ENCODE assay signal across 8 mouse cellular contexts in the genomic region with DNA sequence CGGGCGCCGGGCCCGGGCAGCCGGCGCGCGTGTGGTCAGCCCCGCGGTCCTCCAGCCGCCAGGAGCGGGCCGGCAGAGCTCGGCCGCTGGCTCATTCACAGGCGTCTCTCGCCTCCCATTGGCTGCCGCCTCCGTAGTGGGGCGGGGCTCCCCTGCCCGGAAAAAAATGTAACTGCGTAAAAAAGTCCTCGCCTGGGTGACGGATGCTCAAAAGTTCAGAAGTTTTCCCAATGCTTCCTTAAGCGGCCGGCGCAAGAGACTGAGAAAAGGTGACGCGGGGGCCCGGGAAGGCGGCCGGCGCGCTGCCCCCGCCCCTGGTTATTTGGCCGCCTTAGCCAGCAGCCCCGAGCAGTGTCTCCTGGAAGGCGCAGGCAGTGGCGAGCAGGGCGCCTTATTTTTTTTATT. TPM values are rescaled to one million over a fixed set of nuclear protein-coding genes. Genes with fewer than 3 reads are reported as not detected.
DNase-seq lines count a peak whose midpoint lies in the region; ATAC-seq and TF ChIP-seq lines count a peak whose summit lies in the region.

A gene (plus strand): TSS at position 206 of the 405 bp plus-strand sequence.

- ATAC-seq in heart, embryonic 13.5 days (ENCODE audit: extremely low read depth, insufficient number of reproducible peaks, low FRiP score, low TSS enrichment): peak; percentile 71
- peak; percentile 87 for ATAC-seq in kidney, postnatal 0 days (replicated peaks; ENCODE audit: low FRiP score, low read depth)

- H3K4me3 ChIP-seq in heart, embryonic 13.5 days: peak within 1 kb of the TSS; percentile 72
- H3K4me3 ChIP-seq in kidney, postnatal 0 days (replicated peaks; ENCODE audit: low read depth, low read length): peak within 1 kb of the TSS; percentile 87
- H3K4me3 ChIP-seq in lung, adult 2 months (replicated peaks; ENCODE audit: extremely low read depth, low read depth, low read length): peak within 1 kb of the TSS; percentile 64

- peak; percentile 46 to 55 for DNase-seq in B cell, adult 2 months
- DNase-seq in adrenal gland, adult 2 months: peak; percentile 97
- DNase-seq in fat pad, adult 2 months (ENCODE audit: extremely low read depth, low read depth, low spot score): peak; percentile 89
- peak; percentile 98 for DNase-seq in kidney, postnatal 0 days (ENCODE audit: low spot score)
- DNase-seq in lung, adult 2 months: peak; percentile 76
- DNase-seq in ovary, adult 18-20 months (ENCODE audit: low spot score): peak; percentile 78
- peak; percentile 90 to 91 for DNase-seq in urinary bladder, postnatal 36 days (ENCODE audit: low spot score in 2 of 2)

- no peak for TF ChIP-seq CTCF in kidney, postnatal 0 days (IDR thresholded peaks at IDR 0.05; ENCODE audit: low read depth)
- no peak for TF ChIP-seq CTCF in lung, adult 2 months (IDR thresholded peaks at IDR 0.05; ENCODE audit: insufficient read depth, low read length)

- H3K4me1 ChIP-seq in heart, embryonic 13.5 days: peaks cover 44% of the 10 kb centered on the region
- peaks cover 15% of the 10 kb centered on the region for H3K4me1 ChIP-seq in kidney, postnatal 0 days (replicated peaks; ENCODE audit: insufficient read depth, low read length)
- peaks cover 9% of the 10 kb centered on the region for H3K4me1 ChIP-seq in lung, adult 2 months (ENCODE audit: control insufficient read depth, insufficient read depth, low read length)

- H3K36me3 ChIP-seq in heart, embryonic 13.5 days: no peaks in the 10 kb centered on the region; the same call in 1 of the 2 replicates
- no peaks in the 10 kb centered on the region for H3K36me3 ChIP-seq in kidney, postnatal 0 days (ENCODE audit: insufficient read depth, low read length)

- no peaks in the 10 kb centered on the region for H3K9me3 ChIP-seq in heart, embryonic 13.5 days
- H3K9me3 ChIP-seq in kidney, postnatal 0 days (replicated peaks; ENCODE audit: low read length): no peaks in the 10 kb centered on the region

- H3K4me2 ChIP-seq in heart, embryonic 13.5 days: peak within 1 kb of the TSS; percentile 84
- H3K4me2 ChIP-seq in kidney, postnatal 0 days (ENCODE audit: low read length): peak within 1 kb of the TSS; percentile 85

- peak within 1 kb of the TSS; percentile 89 for H3K9ac ChIP-seq in heart, embryonic 13.5 days
- H3K9ac ChIP-seq in kidney, postnatal 0 days (ENCODE audit: low read depth, low read length): peak within 1 kb of the TSS; percentile 93

- H3K27ac ChIP-seq in heart, embryonic 13.5 days (replicated peaks): peak within 1 kb of the TSS; percentile 97
- H3K27ac ChIP-seq in kidney, postnatal 0 days: peak within 1 kb of the TSS; percentile 97

- WGBS in heart, embryonic 13.5 days: 1% methylated on average over 40 of the region's 40 CpGs
- WGBS in kidney, postnatal 0 days: under 1% methylated on average over 37 of the region's 40 CpGs
- WGBS in lung, adult 2 months: 0% methylated on average over 39 of the region's 40 CpGs

- TF ChIP-seq POLR2A in lung, adult 2 months (IDR thresholded peaks at IDR 0.05; ENCODE audit: borderline replicate concordance, extremely low read depth, low read depth, low read length): 0 out of 2 replicates have a peak, but pooled peaks have one; percentile 15

- peaks cover 74% of the 10 kb centered on the region for H3K27me3 ChIP-seq in heart, embryonic 13.5 days (replicated peaks)
- 0 out of 2 replicates have a peak, but pooled peaks cover 4% of the 10 kb centered on the region for H3K27me3 ChIP-seq in kidney, postnatal 0 days (ENCODE audit: insufficient read depth, low read length)

RNA-seq across cellular contexts. Expression of the gene that starts here (rescaled TPM):
- 1 to 10 TPM; 6.6 to 7.3 TPM for total RNA-seq in adrenal gland, adult 2 months (2021)
- 10.9 and 11.3 TPM in 2 replicates for polyA plus RNA-seq in adrenal gland, adult 2 months (2012; rRNA removed)
- polyA plus RNA-seq in heart, embryonic 13.5 days (2015; fragmentation: Nextera tagmentation; extraction: Ambion mirVana): 1.4 and 1.6 TPM in 2 replicates
- 5.7 and 7.6 TPM in 2 replicates for polyA plus RNA-seq in kidney, postnatal 0 days (2015; fragmentation: Nextera tagmentation; extraction: Ambion mirVana)
- 1.4 and 1.9 TPM in 2 replicates for polyA plus RNA-seq in lung, adult 2 months (2012; rRNA removed)

Comparison
In these comparisons a context has a peak if more than half of its experiments do, and no peak if none do; other contexts are left out.
1. Peak in every context shown above with its lines: DNase-seq, ATAC-seq, H3K4me3 ChIP-seq and H3K27ac ChIP-seq.